Mouse (Mus musculus): ENCODE measurements around the gene Accsl. TPM values are rescaled to one million over a fixed set of nuclear protein-coding genes. Genes with fewer than 3 reads are reported as not detected.

Gene Accsl
- 0.45 and 0.55 TPM in 2 replicates for polyA plus RNA-seq (2012; rRNA removed)

GRCm38 (mm10) chr2:93869107-93869600, at the start of gene Accsl:
Gene Accsl (minus strand): TSS chr2:93869157.

GRCm38 (mm10) chr2:93849505-93850089, 19.4 kb downstream of the Accsl start, which contains the start of gene Accs:
Gene Accs (minus strand): TSS chr2:93849943.

GRCm38 (mm10) chr2:93822045-93822749, 46.8 kb downstream of the Accsl start, which contains the start of gene Ext2:
Gene Ext2 (minus strand): TSS chr2:93822568.

Other genes with a start within 250 kb of the Accsl start
- gene Alx4, start 226.8 kb downstream of the Accsl start, polyA plus RNA-seq (2012; rRNA removed) = 2.6 and 4.4 TPM in 2 replicates
- 41.7 and 51.9 TPM in 2 replicates for gene Ext2, start 46.6 kb downstream of the Accsl start, polyA plus RNA-seq (2012; rRNA removed)
- 26.8 and 27.5 TPM in 2 replicates for gene Accs, start 19.2 kb downstream of the Accsl start, polyA plus RNA-seq (2012; rRNA removed)
- 29.7 and 47.7 TPM in 2 replicates for gene Gm13889, start 88.0 kb upstream of the Accsl start, polyA plus RNA-seq (2012; rRNA removed)
- 0.23 TPM in 1 of 2 replicates, not detected in the other for gene Gm27027, start 127.2 kb upstream of the Accsl start, polyA plus RNA-seq (2012; rRNA removed)
- gene Alkbh3, start 141.7 kb upstream of the Accsl start, polyA plus RNA-seq (2012; rRNA removed) = 56.4 and 63.1 TPM in 2 replicates

Measured in central nervous system, embryonic 14 days (tissue).